Mouse (Mus musculus): ENCODE measurements around the gene Tmem100.
A peak's percentile ranks its signal among the peaks of the same experiment; 100 is the strongest.

Gene Tmem100

GRCm38 (mm10) chr11:90066405-90067250, 36.5 kb downstream of the Tmem100 start:
- DNase-seq, result no peak

- DNase-seq, result peak; percentile 22 to 58
Measured at GRCm38 (mm10) chr11:90071747-90072146, 41.6 kb downstream of the Tmem100 start.

- DNase-seq, result no peak
Measured at GRCm38 (mm10) chr11:90073201-90073600, 43.1 kb downstream of the Tmem100 start.

GRCm38 (mm10) chr11:90076666-90077065, 46.5 kb downstream of the Tmem100 start:
- peak in 1 of 2 experiments; percentile 37 for DNase-seq

GRCm38 (mm10) chr11:90080678-90081267, 50.6 kb downstream of the Tmem100 start:
- no peak for DNase-seq

GRCm38 (mm10) chr11:90081820-90082596, 51.9 kb downstream of the Tmem100 start:
- peak in 1 of 2 experiments; percentile 44 for DNase-seq

- no peak for DNase-seq
Measured at GRCm38 (mm10) chr11:90083042-90083441, 52.9 kb downstream of the Tmem100 start.

GRCm38 (mm10) chr11:90084166-90084565, 54.0 kb downstream of the Tmem100 start:
- DNase-seq, result no peak

Data from lung, adult 18-20 months (tissue).